Mouse (Mus musculus): ENCODE measurements around the gene Gcnt2. TPM values are rescaled to one million over a fixed set of nuclear protein-coding genes. Genes with fewer than 3 reads are reported as not detected.
A peak's percentile ranks its signal among the peaks of the same experiment; 100 is the strongest.

Gene Gcnt2
- polyA plus RNA-seq (2015; fragmentation: Nextera tagmentation; extraction: Ambion mirVana): 7.9 and 9.0 TPM in 2 replicates

GRCm38 (mm10) chr13:40859652-40860399 lies at the start of gene Gcnt2:
Gcnt2 (plus strand) TSS chr13:40859754.
- Histone ChIP-seq H3K27ac (peak within 1 kb of the TSS; percentile 36), H3K4me3 (replicated peaks) (peak within 1 kb of the TSS; percentile 36)
- whole genome bisulfite sequencing: 28% methylated on average over 22 of the region's 22 CpGs

GRCm38 (mm10) chr13:40820617-40821016 lies 38.9 kb upstream of the Gcnt2 start:
- Histone ChIP-seq H3K4me2 (no peak overlapping the region), H3K4me3 (replicated peaks) (no peak overlapping the region), H3K4me1 (no peaks in the 10 kb centered on the region), H3K9me3 (no peaks in the 10 kb centered on the region), H3K27ac (no peak overlapping the region), H3K36me3 (no peaks in the 10 kb centered on the region), H3K9ac (no peak overlapping the region), H3K27me3 (replicated peaks) (no peaks in the 10 kb centered on the region)
- no peak for ATAC-seq (ENCODE audit: insufficient read depth, low FRiP score, low read depth)
- WGBS: 49% methylated on average over 1 of the region's 1 CpGs

More at GRCm38 (mm10) chr13:40859652-40860399, at the start of gene Gcnt2:
- H3K9me3 ChIP-seq: no peaks in the 10 kb centered on the region
- no peaks in the 10 kb centered on the region for H3K36me3 ChIP-seq
- peak; percentile 82 for ATAC-seq (ENCODE audit: insufficient read depth, low FRiP score, low read depth)
- no peaks in the 10 kb centered on the region for H3K4me1 ChIP-seq
- peak within 1 kb of the TSS; percentile 48 for H3K4me2 ChIP-seq
- H3K27me3 ChIP-seq (replicated peaks): no peaks in the 10 kb centered on the region
- no peak within 1 kb of the TSS for H3K9ac ChIP-seq

GRCm38 (mm10) chr13:40821911-40822310 lies 37.6 kb upstream of the Gcnt2 start:
- no peaks in the 10 kb centered on the region for H3K27me3 ChIP-seq (replicated peaks)
- 75% methylated on average over 2 of the region's 2 CpGs for WGBS
- H3K4me2 ChIP-seq: no peak overlapping the region
- H3K27ac ChIP-seq: no peak overlapping the region
- H3K9me3 ChIP-seq: no peaks in the 10 kb centered on the region
- no peak overlapping the region for H3K4me3 ChIP-seq (replicated peaks)
- no peaks in the 10 kb centered on the region for H3K4me1 ChIP-seq
- H3K9ac ChIP-seq: no peak overlapping the region
- no peak for ATAC-seq (ENCODE audit: insufficient read depth, low FRiP score, low read depth)
- H3K36me3 ChIP-seq: no peaks in the 10 kb centered on the region

DNA sequence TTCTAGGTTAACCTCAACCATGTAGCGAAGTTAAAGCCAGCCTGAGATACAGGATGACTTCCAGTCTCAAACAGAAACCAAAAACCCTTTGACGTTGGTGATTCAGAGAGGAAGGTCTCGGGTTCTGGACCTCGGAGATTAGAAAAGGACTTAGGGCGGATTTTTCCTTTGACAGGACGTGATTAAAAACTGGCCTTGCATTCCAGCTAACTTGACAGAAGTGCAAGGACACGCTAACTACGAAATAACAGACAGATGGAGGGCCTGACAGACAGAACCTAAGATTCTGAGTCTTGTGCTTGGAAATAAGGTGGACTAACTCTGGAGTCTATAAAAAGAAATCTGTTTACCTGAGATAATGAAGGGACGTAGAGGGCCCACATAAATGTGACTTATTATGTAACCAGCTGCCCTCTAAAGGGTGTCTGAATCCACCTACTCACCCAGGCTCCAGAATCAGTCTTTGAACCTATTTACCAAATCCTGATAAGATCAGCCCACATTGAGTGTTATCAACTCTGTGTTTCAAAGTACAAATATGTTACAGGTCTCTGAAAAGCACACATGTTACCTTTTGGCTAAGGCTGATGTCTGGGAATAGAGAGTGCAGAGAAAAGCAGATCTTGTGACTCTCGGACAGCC lies 18.3 kb upstream of the Gcnt2 start:
- Histone ChIP-seq H3K4me3 (replicated peaks) (no peak overlapping the region), H3K4me2 (no peak overlapping the region), H3K9me3 (no peaks in the 10 kb centered on the region), H3K27ac (0 out of 2 replicates have a peak overlapping the region, but pooled peaks have one; percentile 28), H3K9ac (no peak overlapping the region), H3K27me3 (replicated peaks) (no peaks in the 10 kb centered on the region), H3K4me1 (no peaks in the 10 kb centered on the region), H3K36me3 (no peaks in the 10 kb centered on the region)
- WGBS: 41% methylated on average over 10 of the region's 10 CpGs
- ATAC-seq (ENCODE audit: insufficient read depth, low FRiP score, low read depth): peak; percentile 83; the same call in 1 of the 2 replicates

DNA sequence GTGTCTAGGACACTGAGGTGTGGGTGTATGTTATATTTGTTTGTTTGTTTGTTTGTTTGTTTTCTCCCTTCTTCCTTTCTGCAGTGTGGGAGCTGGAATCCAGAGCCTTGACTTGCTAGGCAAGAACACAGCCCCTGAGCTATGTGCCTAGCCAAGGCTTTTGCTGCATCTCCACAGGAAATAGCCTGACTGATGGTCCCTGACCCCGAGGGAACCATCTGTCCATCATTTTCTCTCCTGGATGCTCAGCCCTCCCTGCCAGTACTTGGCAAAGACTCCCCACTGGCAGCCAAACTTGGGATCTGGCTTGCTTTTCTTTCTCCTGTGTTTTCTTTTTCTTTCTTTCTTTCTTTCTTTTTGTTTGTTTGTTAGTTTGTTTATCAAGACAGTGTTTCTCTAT lies 17.4 kb upstream of the Gcnt2 start:
- Histone ChIP-seq H3K36me3 (no peaks in the 10 kb centered on the region), H3K27me3 (replicated peaks) (no peaks in the 10 kb centered on the region), H3K27ac (no peak overlapping the region), H3K9me3 (no peaks in the 10 kb centered on the region), H3K4me1 (no peaks in the 10 kb centered on the region), H3K9ac (no peak overlapping the region), H3K4me2 (no peak overlapping the region), H3K4me3 (replicated peaks) (no peak overlapping the region)
- no peak for ATAC-seq (ENCODE audit: insufficient read depth, low FRiP score, low read depth)
- 14% methylated on average over 1 of the region's 1 CpGs for WGBS

- ATAC-seq (ENCODE audit: insufficient read depth, low FRiP score, low read depth): no peak
- no peaks in the 10 kb centered on the region for H3K9me3 ChIP-seq
Measured at GRCm38 (mm10) chr13:40843418-40844067, 16.0 kb upstream of the Gcnt2 start.

DNA sequence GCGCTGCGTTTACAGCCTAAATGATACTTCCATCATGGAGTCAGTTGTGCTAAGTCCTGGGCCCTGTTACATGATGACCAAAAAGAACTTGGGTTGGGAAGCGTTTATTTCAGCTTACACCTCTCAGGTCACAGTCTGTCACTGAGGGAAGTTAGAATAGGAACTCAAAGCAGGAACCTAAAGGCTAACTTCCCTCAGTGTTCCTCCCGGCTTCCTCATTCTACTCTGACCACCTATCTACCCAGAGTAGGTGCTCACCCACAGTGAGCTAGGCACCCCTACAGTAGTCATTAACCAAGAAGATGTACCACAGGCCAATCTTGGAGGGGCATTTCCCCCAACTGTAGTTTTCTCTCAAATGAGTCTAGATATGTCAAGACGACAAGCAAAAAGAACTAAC lies 15.4 kb upstream of the Gcnt2 start:
- no peaks in the 10 kb centered on the region for H3K9me3 ChIP-seq
- no peak overlapping the region for H3K9ac ChIP-seq
- 85% methylated on average over 5 of the region's 5 CpGs for WGBS
- no peaks in the 10 kb centered on the region for H3K4me1 ChIP-seq
- H3K36me3 ChIP-seq: no peaks in the 10 kb centered on the region
- no peaks in the 10 kb centered on the region for H3K27me3 ChIP-seq (replicated peaks)
- H3K4me3 ChIP-seq (replicated peaks): no peak overlapping the region
- no peak overlapping the region for H3K4me2 ChIP-seq
- no peak for ATAC-seq (ENCODE audit: insufficient read depth, low FRiP score, low read depth)
- no peak overlapping the region for H3K27ac ChIP-seq

More at GRCm38 (mm10) chr13:40843418-40844067, 16.0 kb upstream of the Gcnt2 start:
- H3K36me3 ChIP-seq: no peaks in the 10 kb centered on the region
- peak overlapping the region; percentile 34 for H3K4me2 ChIP-seq
- no peaks in the 10 kb centered on the region for H3K27me3 ChIP-seq (replicated peaks)
- no peaks in the 10 kb centered on the region for H3K4me1 ChIP-seq
- no peak overlapping the region for H3K9ac ChIP-seq
- no peak overlapping the region for H3K27ac ChIP-seq
- no peak overlapping the region for H3K4me3 ChIP-seq (replicated peaks)
- WGBS: 20% methylated on average over 5 of the region's 5 CpGs

GRCm38 (mm10) chr13:40845951-40846350 lies 13.6 kb upstream of the Gcnt2 start:
- Histone ChIP-seq H3K9ac (no peak overlapping the region), H3K4me3 (replicated peaks) (no peak overlapping the region), H3K4me1 (no peaks in the 10 kb centered on the region), H3K27me3 (replicated peaks) (no peaks in the 10 kb centered on the region), H3K9me3 (no peaks in the 10 kb centered on the region), H3K4me2 (no peak overlapping the region), H3K27ac (no peak overlapping the region), H3K36me3 (no peaks in the 10 kb centered on the region)
- ATAC-seq (ENCODE audit: insufficient read depth, low FRiP score, low read depth): no peak
- 40% methylated on average over 6 of the region's 6 CpGs for WGBS

DNA sequence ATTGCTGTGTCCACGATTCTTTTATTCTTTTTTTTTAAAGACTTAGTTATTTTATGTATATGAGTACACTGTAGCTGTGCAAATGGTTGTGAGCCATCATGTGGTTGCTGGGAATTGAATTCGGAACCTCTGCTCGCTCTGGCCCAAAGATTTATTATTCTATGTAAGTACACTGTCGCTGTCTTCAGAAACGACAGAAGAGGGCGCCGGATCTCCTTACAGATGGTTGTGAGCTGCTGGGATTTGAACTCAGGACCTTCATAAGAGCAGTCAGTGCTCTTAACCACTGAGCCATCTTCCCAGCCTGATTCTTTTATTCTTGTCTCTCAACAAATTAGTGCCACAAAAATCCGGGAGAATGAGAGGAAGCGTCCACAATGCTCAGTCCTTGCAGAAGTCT lies 13.2 kb upstream of the Gcnt2 start:
- H3K4me2 ChIP-seq: no peak overlapping the region
- H3K4me1 ChIP-seq: no peaks in the 10 kb centered on the region
- no peak overlapping the region for H3K9ac ChIP-seq
- H3K27ac ChIP-seq: no peak overlapping the region
- H3K27me3 ChIP-seq (replicated peaks): no peaks in the 10 kb centered on the region
- no peak for ATAC-seq (ENCODE audit: insufficient read depth, low FRiP score, low read depth)
- WGBS: 71% methylated on average over 9 of the region's 9 CpGs
- H3K9me3 ChIP-seq: no peaks in the 10 kb centered on the region
- no peak overlapping the region for H3K4me3 ChIP-seq (replicated peaks)
- H3K36me3 ChIP-seq: no peaks in the 10 kb centered on the region

DNA sequence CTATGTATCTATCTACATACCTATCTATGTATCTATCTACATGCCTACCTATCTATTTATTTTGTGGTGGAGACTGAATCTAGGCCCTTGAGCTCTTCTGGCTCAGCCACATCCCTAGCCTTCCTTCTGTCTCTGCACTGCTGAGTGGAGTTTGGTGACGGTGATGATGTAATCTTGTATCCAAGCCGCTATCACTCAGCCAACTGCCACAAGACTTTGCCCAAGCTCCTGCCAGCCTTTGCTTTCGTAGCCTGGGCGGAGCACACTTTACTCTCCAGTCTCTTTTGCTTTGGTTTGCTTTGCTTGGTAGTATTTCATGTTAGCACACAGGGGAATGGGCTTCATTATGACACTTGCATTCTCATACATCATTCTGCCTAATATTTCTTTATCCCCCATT lies 11.7 kb upstream of the Gcnt2 start:
- Histone ChIP-seq H3K27me3 (replicated peaks) (no peaks in the 10 kb centered on the region), H3K4me1 (no peaks in the 10 kb centered on the region), H3K4me3 (replicated peaks) (no peak overlapping the region), H3K9ac (no peak overlapping the region), H3K36me3 (no peaks in the 10 kb centered on the region), H3K4me2 (no peak overlapping the region), H3K27ac (no peak overlapping the region), H3K9me3 (no peaks in the 10 kb centered on the region)
- 60% methylated on average over 4 of the region's 4 CpGs for WGBS
- ATAC-seq (ENCODE audit: insufficient read depth, low FRiP score, low read depth): no peak

DNA sequence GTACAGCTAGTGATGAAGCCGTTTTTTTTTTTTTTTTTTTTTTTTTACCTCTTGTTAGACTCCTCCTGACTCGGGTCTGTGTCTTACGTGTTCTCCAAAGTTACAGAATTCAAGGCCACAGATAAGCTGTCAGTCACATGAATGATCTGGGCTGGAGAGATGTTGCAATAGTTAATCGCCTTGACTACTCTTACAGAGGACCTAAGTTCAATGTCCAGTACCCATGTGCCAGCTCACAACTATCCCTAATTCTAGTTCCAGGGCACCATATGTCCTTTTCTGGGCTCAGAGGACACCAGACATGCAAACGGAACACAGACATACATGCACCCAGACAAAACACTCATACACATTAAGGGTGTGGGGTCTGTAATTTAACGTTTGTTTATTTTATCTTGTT lies 8.9 kb upstream of the Gcnt2 start:
- no peaks in the 10 kb centered on the region for H3K36me3 ChIP-seq
- H3K27ac ChIP-seq: no peak overlapping the region
- H3K4me3 ChIP-seq (replicated peaks): no peak overlapping the region
- no peaks in the 10 kb centered on the region for H3K4me1 ChIP-seq
- WGBS: 73% methylated on average over 6 of the region's 6 CpGs
- H3K27me3 ChIP-seq (replicated peaks): no peaks in the 10 kb centered on the region
- H3K9me3 ChIP-seq: no peaks in the 10 kb centered on the region
- ATAC-seq (ENCODE audit: insufficient read depth, low FRiP score, low read depth): no peak
- H3K9ac ChIP-seq: no peak overlapping the region
- H3K4me2 ChIP-seq: no peak overlapping the region

- 84% methylated on average over 7 of the region's 7 CpGs for WGBS
- Histone ChIP-seq H3K4me1 (no peaks in the 10 kb centered on the region), H3K36me3 (no peaks in the 10 kb centered on the region), H3K9ac (no peak overlapping the region), H3K9me3 (no peaks in the 10 kb centered on the region), H3K4me2 (no peak overlapping the region), H3K4me3 (replicated peaks) (no peak overlapping the region), H3K27ac (no peak overlapping the region), H3K27me3 (replicated peaks) (no peaks in the 10 kb centered on the region)
- ATAC-seq (ENCODE audit: insufficient read depth, low FRiP score, low read depth): no peak
Measured at GRCm38 (mm10) chr13:40851281-40851680, 8.3 kb upstream of the Gcnt2 start.

All from stomach, embryonic 15.5 days (tissue).